Mouse (Mus musculus): ENCODE measurements around the gene Zer1. TPM values are rescaled to one million over a fixed set of nuclear protein-coding genes. Genes with fewer than 3 reads are reported as not detected.

The Zer1 gene
- total RNA-seq, 2 experiments from 2014 or later: 160 to 173 TPM

DNA sequence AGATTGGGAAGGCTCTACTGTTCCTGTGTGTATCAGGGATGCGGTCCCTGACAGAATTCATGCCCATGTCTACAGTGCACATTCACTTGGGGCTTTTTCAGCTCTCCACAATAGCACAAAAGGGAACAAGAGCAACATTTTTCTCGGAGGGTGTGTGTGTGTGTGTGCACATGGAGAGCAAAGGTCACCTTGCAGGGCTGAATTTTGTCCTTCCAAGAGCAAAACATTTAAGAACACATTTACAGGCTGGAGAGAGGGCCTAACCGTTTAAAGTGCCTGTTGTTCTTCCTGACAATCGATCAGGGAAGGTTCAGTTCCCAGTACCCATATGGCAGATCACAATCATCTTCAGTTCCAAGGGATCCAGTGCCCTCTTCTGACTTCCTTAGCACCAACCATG, 5.8 kb upstream of the Zer1 start:
- DNase-seq (ENCODE audit: low spot score in 2 of 2): no peak

DNA sequence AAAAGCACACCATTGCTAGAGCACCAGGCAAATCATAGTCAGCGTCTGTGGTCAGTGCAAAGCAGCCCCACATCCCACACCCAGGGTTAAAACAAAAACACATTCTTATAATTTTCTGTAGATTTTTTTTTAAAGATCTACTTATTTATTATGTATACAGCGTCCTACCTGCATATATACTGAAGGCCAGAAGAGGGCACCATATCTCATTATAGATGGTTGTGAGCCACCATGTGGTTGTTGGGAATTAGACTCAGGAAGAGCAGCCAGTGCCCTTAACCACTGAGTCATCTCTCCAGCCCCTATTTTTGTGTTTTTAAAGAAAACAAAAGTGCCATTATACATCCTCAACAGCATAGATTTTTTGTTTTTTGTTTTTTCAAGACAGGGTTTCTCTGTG, 4.4 kb upstream of the Zer1 start:
- DNase-seq (ENCODE audit: low spot score in 2 of 2): peak in 1 of 2 experiments; percentile 44

DNA sequence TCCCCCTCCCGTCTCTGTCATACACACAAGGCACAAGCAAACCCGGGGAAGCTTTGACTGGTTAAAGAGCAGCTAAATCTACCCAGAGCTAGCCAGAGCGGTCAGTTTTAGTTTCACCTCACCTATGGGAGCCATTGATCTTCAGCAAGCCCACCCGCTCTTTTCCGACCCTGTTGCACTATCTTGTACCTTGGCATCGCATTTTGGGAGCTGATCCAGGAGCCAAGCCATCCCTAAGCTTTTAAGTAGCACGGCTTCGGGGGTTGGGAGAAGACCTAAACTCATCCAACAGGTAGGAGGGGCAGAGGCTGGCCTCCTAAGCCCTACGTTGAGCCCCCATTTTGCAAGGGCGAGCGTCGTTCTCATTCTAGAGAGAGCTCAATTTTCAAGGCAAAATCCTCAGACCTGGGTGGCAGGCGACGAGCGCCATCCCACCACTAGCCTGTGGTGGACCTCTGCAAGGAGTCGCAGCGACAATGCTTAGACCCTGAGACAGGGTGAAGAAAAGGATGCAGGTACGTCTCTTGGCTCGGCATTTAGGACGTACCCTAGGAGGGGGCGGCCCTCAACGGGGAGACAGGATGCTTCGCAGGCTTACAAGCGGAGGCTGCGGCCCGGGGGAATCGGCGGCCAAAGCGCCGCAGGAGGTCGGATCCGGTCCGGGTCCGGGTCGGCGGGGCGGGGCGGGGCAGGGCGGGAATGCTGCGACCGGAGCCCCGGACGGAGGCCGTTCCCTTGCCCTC, 485 bp downstream of the Zer1 start:
- peak; percentile 40 to 44 for DNase-seq (ENCODE audit: low spot score in 2 of 2)

DNA sequence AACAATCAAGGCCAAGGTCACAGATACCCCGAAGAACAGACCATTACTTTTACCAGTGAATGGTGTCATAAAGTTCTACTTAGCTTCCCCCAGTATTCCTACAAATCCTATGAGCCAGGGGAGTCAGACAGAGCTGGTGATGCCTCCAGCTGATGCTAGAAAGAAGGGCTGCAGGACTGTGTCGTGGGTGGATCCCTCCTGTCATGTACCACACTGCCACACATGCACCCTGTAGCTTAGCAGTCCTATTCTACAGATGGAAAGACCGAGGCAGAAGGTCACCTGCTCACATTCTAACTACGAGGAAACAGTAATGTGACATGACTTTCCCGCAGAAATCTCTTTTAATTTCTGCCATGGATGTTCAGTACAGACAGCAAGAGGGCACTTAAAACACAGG, 1.6 kb downstream of the Zer1 start:
- peak in 1 of 2 experiments; percentile 39 for DNase-seq (ENCODE audit: low spot score in 2 of 2)

DNA sequence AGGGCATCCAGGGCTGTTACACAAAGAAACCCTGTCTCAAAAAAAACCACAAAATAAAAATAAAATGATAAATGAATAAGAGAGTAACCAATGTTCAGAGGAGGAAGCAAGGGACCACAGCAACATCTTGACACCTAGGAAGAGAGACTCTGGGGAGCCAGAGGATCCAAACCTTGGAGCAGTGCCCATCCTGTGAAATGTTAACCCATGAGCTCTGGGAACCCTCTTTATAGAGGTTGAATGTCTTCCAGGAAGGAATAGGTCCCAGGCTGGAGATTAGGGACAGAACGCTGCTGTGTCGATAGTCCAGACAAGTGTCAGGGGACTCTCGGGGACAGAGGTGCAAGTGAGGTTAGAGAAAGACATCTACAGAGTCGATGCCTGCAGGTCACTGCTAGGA, 4.1 kb downstream of the Zer1 start:
- DNase-seq (ENCODE audit: low spot score in 2 of 2): no peak

DNA sequence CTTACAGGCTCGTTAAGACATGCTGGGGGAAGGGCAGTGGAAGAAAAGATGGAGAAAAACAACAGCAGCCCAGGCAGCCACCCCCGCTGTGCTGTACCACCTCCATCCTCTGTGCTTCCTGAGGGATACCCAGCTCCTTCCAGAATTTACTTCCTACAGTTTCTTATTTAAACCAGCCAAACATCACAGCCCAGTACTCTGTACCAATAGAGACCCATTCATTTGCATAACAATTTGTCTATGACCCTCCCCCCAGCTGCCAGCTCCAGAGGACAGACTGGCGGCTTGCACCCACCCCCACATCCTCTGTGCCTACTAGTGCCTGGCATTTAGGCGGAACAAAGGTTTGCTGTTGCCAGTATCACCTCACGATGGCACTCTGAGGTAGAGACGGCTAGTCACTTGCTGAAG, 4.7 kb downstream of the Zer1 start:
- DNase-seq (ENCODE audit: low spot score in 2 of 2): peak; percentile 60 to 84

DNA sequence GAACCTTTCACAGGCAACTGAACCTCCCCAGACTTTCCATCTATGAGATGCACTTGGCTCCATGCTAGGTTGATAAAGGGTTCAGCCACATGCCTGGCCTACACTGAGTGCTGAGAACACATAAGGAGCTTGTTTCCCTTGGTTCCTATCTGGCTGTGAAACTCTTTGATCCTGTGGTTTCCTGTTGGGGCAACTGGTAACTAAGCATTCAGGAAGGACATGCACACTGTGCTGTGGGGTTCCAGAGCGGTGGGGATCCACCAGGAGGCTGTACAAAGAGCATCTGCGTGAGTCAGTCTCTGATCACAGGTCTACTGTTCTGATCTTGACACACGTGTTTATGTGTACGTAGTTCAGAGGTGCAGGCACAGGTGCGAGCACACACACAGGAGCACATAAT, 11.8 kb downstream of the Zer1 start:
- DNase-seq (ENCODE audit: low spot score in 2 of 2): no peak

DNA sequence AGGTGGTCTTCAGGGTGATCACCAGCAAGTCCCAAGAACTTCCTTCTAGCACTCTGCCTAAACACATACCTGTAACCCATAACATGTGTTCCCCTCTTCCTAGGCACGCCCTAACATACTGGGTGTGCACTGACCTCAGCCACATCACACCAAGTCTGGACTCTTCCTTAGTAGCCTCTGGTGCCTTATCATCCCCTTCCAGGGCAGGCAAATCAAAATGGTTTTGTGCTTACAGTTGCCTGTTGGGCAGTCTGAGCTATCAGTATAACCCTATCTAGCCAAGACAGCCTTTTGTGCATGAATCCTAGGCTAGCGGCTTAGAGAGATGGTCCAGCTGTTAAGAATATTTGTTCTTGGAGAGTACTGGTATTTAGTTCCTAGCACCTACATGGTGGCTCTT, 12.9 kb downstream of the Zer1 start:
- no peak for DNase-seq (ENCODE audit: low spot score in 2 of 2)

DNA sequence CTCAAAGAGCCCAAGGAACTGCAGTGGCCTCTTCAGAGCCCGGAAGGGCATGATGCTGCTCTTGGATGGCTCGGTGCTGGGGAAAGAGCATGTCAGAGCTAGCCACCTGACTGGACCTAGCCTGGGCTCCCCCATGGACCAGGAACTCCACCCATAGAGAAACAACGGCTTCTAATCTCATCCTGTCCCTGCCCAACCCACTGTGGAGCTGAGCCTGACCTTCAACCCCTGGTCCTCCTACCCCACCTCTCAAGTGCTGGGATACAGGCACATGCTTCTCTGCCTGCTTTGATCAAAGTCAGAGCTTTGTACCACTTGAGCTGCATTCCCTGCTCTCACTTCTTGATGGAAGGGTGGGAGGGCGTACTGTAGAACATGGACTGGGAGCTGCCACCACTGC, 16.1 kb downstream of the Zer1 start:
- no peak for DNase-seq (ENCODE audit: low spot score in 2 of 2)

DNA sequence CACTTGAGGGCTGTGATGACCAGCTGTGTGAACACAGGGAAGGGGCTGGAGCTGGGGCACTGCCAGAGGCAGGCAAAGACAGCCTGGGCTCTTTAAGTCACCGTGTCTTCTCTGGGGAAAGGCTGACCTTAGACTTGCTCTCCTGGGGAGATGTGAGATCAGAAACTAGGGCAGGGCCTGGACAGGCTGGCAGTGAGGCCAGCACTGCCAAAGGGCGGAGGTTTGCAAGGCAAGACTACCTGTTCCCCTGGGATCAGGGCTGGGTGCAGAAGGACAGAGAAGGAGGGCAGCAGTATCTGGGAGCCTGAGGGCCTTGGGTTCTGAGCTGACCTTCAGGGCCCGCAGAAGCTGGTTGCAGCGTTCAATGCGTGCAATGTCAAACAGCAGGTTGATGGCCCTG, 16.7 kb downstream of the Zer1 start:
- DNase-seq (ENCODE audit: low spot score in 2 of 2): no peak

DNA sequence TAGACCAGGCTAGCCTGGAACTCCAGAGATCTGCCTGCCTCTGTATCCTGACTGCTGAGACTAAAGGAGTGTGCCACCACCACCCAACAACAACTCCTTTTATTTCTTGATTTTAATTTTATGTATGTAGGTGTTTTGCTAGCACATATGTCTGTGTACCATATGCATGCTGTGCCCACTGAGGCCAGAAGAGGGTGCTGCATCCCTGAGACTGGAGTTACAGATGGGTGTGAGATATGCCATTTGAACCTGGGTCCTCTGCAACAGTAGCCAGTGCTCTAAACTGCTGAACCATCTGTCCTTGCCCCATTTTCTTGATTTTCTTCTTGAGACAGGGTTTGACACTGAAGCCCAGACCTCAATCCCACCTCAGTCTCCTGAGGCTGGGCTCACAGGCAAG, 18.0 kb downstream of the Zer1 start:
- DNase-seq (ENCODE audit: low spot score in 2 of 2): no peak

DNA sequence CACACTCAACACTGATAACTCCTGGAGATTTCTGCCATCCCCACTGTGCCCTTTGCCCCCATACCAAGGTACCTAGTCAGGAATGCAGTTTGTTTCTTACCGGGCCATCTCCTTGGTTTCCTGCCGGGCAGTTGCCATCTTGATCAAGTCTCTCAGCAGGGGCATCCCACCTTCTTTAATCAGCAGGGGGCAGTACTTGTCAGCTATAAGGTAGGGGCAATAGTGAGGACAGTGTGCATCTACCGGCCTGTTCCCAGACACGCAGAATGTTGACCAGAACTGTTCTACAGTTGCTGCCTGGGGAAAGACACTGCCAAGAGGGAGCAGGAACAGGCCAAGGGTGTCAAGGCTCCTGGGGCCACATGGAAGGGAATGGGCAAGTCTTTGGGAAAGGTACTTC, 24.2 kb downstream of the Zer1 start:
- DNase-seq (ENCODE audit: low spot score in 2 of 2): no peak

DNA sequence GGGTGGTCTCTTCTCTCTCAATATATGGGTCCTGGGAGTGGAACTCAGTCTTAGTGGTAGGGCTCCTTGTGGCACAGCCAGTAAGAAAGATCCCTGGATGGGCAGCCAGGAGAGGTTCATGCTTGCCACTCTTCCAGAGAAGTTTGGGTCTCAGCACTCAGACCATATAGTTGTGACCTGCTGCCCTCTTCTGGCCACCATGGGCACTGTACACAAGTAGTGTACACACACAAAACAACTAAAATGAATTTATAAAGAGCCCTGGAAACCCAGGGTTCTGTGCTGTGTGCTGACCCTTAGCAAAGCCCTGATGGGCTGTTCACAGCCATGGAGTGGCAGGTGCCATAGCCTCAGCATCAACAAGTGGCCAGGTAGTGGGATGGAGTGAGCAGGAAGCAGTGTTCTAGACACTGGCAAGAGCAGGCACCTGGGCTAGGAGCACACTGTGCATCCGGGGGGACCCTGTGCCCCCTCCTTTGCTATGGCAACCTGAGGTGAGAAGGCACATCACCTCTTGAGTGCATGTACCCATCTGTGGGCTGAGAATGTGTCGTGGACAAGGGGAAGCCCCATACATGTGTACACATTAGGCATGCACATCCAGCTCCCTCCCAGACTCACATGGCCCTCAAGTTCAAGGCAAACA, 28.4 kb downstream of the Zer1 start:
- no peak for DNase-seq (ENCODE audit: low spot score in 2 of 2)

DNA sequence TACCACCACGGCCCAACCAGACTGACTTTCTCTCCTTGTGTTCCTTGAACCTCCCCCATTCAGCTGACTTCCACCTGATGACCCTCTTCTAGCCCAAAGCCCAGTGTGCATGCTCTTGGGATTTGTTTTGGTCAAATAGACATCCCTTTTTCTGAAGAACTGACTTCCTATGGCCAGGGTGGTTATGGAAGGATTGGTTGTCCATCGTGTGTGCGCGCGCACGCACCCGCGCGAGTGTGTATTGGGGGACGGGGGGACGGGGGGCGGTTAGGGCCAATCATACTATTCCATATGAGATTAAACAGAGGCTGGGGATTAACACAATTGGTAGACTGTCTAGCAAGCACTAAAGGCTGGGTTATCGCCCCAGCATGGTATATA, 30.2 kb downstream of the Zer1 start:
- DNase-seq (ENCODE audit: low spot score in 2 of 2): peak in 1 of 2 experiments; percentile 32

DNA sequence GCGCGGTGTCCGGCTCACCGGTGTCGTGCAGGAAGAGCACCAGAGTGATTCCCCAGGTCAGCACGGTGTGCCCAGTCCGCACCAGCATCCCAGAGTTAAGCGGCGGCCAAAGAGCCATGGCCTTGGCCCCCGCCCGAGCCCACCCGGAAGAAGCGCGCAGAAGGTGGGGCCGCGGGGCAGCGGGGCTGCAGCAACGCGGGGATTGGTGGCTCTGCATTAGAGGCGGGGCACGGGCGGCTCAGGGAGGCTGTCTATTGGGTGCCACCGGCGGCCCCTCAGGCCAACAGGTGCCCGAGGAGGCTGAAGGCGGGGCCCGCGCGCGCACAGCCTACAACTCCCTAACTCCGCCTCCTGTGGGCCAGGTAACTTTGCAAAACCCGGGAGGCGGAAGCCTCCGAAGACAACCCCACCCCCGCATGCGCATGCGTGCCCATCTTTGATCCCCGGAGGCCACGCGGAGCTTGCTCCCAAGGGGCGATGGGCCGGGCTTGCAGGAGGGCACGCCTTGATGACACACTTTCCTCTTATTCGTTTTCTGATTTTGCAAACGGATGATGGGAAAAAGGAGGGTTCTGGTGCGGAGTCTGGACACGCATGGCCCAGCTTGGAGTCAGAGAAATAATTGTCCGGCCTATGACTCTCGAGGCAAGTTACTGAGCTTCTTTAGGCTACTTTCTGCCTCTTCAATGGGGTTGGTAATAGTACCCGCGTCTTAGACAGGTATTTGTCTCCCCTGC, 30.7 kb downstream of the Zer1 start, which contains the start of gene Zdhhc12:
Gene Zdhhc12, minus strand, starts transcription at position 178 of the 737 bp plus-strand sequence.
- DNase-seq (ENCODE audit: low spot score in 2 of 2): peak; percentile 91 to 94

DNA sequence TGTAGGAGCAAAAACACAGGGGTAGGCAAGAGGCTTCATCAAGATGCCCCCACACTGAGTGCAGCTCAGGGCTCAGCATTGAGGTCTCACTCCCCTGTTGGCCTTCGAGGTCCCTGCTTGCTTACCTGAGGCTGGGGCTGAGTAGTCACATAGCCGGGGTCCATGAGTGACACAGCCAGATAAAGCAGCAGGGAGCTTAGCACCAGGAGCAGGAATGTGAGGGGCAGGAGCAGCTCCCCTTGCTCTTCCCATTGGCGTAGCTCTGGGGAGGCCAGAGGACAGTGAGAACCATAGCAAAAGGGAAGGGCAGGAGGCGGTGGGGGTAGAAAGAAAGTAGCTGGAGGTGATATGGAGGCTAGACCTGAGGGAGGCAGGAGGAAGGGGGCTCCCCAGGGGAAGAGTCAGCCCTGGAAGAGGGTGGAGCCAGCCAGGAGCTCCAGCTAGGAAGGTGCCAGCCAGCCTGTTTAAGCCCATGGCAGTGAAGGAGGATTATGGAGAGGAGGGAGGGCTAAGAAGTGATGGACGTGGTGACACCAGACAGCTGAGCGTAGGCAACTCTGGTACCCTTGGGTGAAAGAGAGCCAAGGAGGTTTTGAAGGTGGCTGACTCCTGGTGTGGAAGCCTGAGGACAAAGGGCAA, 32.0 kb downstream of the Zer1 start:
- DNase-seq (ENCODE audit: low spot score in 2 of 2): no peak

DNA sequence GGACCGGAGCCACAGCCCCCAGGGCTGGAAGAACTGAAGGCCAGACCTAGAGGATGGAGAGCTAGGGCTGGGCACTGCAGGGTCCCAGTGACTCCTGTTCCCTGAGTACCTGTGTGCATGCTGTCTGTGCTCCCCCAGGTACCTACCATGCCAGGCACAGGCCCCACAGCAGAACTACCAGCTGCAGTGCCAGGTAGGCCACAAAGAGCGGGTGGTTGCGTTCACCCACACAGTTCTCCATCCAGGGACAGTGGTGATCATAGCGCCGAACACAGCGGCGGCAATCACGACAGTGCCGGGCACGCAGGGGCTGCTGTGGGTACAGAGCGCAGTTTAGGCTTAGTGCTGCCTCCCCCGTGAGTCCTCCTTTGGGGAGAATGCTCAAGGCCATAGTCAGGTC, 32.9 kb downstream of the Zer1 start:
- no peak for DNase-seq (ENCODE audit: low spot score in 2 of 2)

DNA sequence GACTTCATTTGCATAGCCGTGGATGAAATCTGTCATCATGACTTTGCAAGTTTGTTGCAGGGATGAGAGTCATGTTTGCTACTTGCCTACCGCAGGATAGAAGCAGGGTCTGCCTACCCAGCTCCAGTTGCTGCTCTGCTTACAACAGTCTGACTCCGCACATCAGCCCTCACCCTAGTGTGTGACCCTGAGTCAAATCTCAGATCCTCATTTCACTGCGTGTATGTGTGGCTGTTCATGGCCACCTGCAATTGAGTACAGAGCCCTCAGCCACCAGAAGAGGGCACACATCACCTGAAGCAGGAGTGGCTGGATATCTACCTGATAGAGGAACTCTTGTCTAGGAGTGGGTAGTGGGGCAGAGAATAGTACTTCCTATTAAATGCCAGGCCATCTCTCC, 37.1 kb downstream of the Zer1 start:
- DNase-seq (ENCODE audit: low spot score in 2 of 2): no peak

DNA sequence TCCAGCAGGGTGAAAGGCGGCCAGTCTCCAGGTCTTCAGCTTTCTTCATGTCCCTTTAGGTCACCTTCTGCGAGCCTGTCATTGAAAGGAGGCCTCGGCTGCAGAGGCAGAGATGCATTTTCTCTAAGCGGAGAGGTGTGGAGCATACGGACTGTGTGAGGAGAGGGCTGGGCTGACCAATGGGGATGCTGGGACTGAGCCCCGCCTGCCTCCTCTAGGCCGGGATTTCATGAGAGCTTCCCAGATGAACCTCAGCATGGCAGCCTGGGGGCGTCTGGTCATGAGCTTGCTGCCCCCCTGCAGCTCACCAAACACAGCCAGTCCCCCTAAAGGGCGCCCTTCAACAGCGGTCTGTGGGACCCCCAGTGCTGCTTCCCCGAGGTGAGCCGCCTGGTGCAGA, 39.8 kb downstream of the Zer1 start:
- DNase-seq (ENCODE audit: low spot score in 2 of 2): no peak

DNA sequence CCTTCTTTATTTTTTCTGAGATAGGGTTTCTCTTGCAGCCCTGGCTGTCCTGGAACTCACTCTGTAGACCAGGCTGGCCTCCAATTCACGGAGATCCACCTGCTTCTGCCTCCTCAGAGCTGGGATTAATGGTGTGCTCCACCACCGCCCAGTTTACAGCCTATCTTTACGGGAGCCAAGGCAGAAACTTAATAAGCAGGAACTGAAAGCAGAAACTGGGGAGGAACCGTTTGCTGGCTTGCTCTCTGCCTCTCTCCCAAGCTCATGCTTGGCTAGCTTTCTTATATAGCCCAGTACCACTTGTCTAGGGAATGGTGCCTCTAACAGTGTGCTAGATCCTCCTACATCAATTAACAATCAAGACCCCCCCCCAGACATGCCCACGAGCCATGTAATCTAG, 40.3 kb downstream of the Zer1 start:
- no peak for DNase-seq (ENCODE audit: low spot score in 2 of 2)

DNA sequence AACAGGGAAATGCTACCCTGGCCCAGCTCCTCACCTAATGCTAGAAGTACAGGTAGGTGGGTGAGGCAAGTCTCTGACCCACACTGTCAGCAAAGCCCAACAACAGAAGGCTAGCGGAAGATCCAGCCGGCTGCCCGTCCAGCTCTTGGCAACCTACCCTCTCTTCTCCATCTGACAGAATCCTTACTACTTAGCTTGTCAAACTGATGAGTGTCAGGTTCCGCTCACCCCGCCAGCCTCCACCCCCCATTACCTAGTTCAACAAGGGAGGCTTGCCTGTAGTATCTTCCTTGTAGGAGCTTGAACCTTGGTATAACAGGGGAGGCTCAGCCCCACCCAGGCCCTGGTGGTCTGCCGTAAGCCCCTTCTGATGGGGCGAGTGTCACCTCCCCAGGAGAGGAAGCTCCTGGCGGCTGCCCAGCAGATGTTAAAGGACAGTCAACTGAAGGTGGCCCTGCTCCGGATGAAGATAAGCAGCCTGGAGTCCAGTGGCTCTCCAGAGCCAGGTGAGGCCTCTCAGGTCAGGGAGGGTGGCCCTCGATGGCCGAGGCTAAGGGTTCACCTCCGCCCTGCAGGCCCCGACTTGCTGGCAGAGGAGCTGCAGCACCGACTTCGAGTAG, 44.1 kb downstream of the Zer1 start:
- no peak for DNase-seq (ENCODE audit: low spot score in 2 of 2)

All from layer of hippocampus, postnatal 14 days (tissue).